Mouse (Mus musculus): ENCODE measurements around the gene Cltrn. TPM values are rescaled to one million over a fixed set of nuclear protein-coding genes. Genes with fewer than 3 reads are reported as not detected.
A peak's percentile ranks its signal among the peaks of the same experiment; 100 is the strongest.

Gene Cltrn
- polyA plus RNA-seq (2016; fragmentation: Nextera tagmentation; extraction: Ambion mirVana), result 0.26 and 0.31 TPM in 2 replicates

GRCm38 (mm10) chrX:164088582-164088981 is at the start of gene Cltrn:
Cltrn (plus strand) TSS chrX:164088830.
- Histone ChIP-seq H3K27ac (no peak within 1 kb of the TSS), H3K27me3 (ENCODE audit: low read depth, poor library complexity, severe bottlenecking) (peaks cover 93% of the 10 kb centered on the region), H3K9me3 (replicated peaks) (no peaks in the 10 kb centered on the region), H3K4me3 (no peak within 1 kb of the TSS), H3K36me3 (no peaks in the 10 kb centered on the region), H3K4me1 (no peaks in the 10 kb centered on the region)
- DNase-seq (ENCODE audit: low spot score), result no peak
- 81% methylated on average over 4 of the region's 4 CpGs for WGBS

GRCm38 (mm10) chrX:164038882-164039281 is 49.7 kb upstream of the Cltrn start:
- Histone ChIP-seq H3K27me3 (ENCODE audit: low read depth, poor library complexity, severe bottlenecking) (peaks cover 76% of the 10 kb centered on the region), H3K9me3 (replicated peaks) (no peaks in the 10 kb centered on the region), H3K36me3 (no peaks in the 10 kb centered on the region), H3K4me1 (no peaks in the 10 kb centered on the region), H3K4me3 (no peak overlapping the region), H3K27ac (no peak overlapping the region)
- no peak for DNase-seq (ENCODE audit: low spot score)
- WGBS, result 62% methylated on average over 2 of the region's 2 CpGs

GRCm38 (mm10) chrX:164042069-164042468 is 46.6 kb upstream of the Cltrn start:
- Histone ChIP-seq H3K4me1 (no peaks in the 10 kb centered on the region), H3K36me3 (no peaks in the 10 kb centered on the region), H3K4me3 (no peak overlapping the region), H3K27me3 (ENCODE audit: low read depth, poor library complexity, severe bottlenecking) (peaks cover 81% of the 10 kb centered on the region), H3K9me3 (replicated peaks) (no peaks in the 10 kb centered on the region), H3K27ac (no peak overlapping the region)
- 75% methylated on average over 13 of the region's 13 CpGs for WGBS
- DNase-seq (ENCODE audit: low spot score), result no peak

- Histone ChIP-seq H3K4me1 (no peaks in the 10 kb centered on the region), H3K27me3 (ENCODE audit: low read depth, poor library complexity, severe bottlenecking) (peaks cover 59% of the 10 kb centered on the region), H3K4me3 (no peak overlapping the region), H3K9me3 (replicated peaks) (no peaks in the 10 kb centered on the region), H3K27ac (no peak overlapping the region), H3K36me3 (no peaks in the 10 kb centered on the region)
- WGBS, result 83% methylated on average over 2 of the region's 2 CpGs
- no peak for DNase-seq (ENCODE audit: low spot score)
Measured at GRCm38 (mm10) chrX:164046736-164047135, 41.9 kb upstream of the Cltrn start.

DNA sequence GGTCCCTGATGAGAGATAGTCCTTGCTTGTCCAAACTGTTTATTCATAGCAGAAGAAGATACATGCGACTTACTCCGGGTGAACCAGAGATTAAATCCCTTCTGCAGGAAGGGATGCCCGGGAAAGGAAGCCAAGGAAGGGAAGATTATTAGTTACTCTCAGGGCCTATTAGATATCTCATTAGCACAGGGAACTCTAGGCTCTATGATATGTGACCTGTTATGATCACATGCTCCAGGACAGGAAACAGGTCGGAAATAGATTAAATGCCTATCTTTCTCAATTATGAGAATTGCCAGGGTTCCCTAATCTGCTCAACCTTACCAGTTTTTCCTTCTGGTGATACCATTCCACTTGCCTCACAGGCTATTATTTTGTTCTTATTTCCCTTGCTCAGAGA is 32.9 kb upstream of the Cltrn start:
- H3K4me1 ChIP-seq, result no peaks in the 10 kb centered on the region
- peaks cover 68% of the 10 kb centered on the region for H3K27me3 ChIP-seq (ENCODE audit: low read depth, poor library complexity, severe bottlenecking)
- no peaks in the 10 kb centered on the region for H3K9me3 ChIP-seq (replicated peaks)
- H3K27ac ChIP-seq, result no peak overlapping the region
- no peaks in the 10 kb centered on the region for H3K36me3 ChIP-seq
- DNase-seq (ENCODE audit: low spot score), result no peak
- no peak overlapping the region for H3K4me3 ChIP-seq
- WGBS, result 90% methylated on average over 4 of the region's 4 CpGs

DNA sequence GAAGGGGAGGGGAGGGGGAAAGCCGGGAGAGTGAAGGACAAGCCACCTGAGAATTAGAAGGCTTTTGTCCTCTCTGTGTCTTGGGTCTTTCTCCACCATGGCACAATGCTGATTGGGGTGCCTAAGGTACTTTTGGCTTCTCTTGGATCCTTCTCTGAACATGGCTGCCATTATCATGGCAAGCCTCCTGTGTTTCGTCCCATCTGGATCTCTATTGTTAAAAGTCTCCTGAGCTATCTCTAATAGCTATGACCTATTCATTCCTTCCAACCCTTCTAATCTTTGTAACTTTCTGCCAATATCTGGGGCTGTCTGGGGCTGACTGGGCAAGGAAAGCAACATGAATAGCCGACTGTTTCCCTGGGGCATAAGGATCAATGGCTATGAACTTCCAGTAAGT is 30.1 kb upstream of the Cltrn start:
- 81% methylated on average over 3 of the region's 3 CpGs for WGBS

DNA sequence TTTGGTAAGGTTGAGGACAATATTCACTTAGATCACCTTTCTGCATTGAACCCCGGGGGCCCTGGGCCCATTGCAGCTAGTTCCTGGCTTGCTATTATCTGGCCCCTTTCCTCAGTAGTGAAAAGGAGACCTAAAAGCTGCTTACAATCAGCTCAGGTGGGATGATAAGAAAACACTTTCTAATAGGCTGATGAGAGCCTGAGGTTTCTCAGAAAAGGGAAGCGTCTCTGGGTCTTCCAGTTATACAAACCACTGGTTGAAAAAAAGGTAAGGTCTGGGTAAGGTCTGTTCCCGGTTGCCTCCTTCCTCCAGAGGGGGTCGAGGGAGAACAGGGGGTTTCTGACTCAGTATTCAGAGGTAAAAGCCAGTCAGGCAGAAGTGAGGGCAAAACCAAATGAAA is 29.6 kb upstream of the Cltrn start:
- H3K4me1 ChIP-seq, result no peaks in the 10 kb centered on the region
- no peak for DNase-seq (ENCODE audit: low spot score)
- H3K27ac ChIP-seq, result no peak overlapping the region
- WGBS, result 75% methylated on average over 4 of the region's 4 CpGs
- no peak overlapping the region for H3K4me3 ChIP-seq
- H3K36me3 ChIP-seq, result no peaks in the 10 kb centered on the region
- no peaks in the 10 kb centered on the region for H3K9me3 ChIP-seq (replicated peaks)
- H3K27me3 ChIP-seq (ENCODE audit: low read depth, poor library complexity, severe bottlenecking), result peaks cover 95% of the 10 kb centered on the region

More for the DNA sequence above, 30.1 kb upstream of the Cltrn start:
- H3K4me3 ChIP-seq, result no peak overlapping the region
- no peak for DNase-seq (ENCODE audit: low spot score)
- peaks cover 94% of the 10 kb centered on the region for H3K27me3 ChIP-seq (ENCODE audit: low read depth, poor library complexity, severe bottlenecking)
- H3K36me3 ChIP-seq, result no peaks in the 10 kb centered on the region
- H3K9me3 ChIP-seq (replicated peaks), result no peaks in the 10 kb centered on the region
- H3K27ac ChIP-seq, result no peak overlapping the region
- no peaks in the 10 kb centered on the region for H3K4me1 ChIP-seq

GRCm38 (mm10) chrX:164066185-164066584 is 22.4 kb upstream of the Cltrn start:
- Histone ChIP-seq H3K36me3 (peaks cover 3% of the 10 kb centered on the region), H3K27me3 (ENCODE audit: low read depth, poor library complexity, severe bottlenecking) (peaks cover 65% of the 10 kb centered on the region), H3K4me1 (no peaks in the 10 kb centered on the region), H3K4me3 (no peak overlapping the region), H3K9me3 (replicated peaks) (no peaks in the 10 kb centered on the region), H3K27ac (no peak overlapping the region)
- peak; percentile 77 for DNase-seq (ENCODE audit: low spot score)
- 7% methylated on average over 2 of the region's 2 CpGs for WGBS

DNA sequence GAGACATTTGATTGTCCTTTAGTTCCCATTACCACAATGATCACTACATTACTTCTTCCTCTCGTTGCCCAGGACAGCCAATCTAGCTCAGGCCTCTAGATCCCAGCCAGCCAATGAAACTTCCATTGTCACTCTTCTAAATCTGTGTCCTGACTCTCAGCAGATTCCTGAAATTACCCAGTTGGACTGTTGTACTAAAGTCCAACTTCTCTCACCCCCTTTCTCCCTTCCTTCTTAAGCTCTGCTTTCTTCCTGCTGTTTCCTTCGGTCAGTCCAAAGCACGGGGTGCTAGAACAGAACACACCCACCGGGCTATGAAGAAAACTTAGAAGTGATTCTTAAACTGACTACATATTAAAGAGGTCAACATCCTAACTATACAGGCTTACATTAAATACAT is 19.7 kb upstream of the Cltrn start:
- Histone ChIP-seq H3K27ac (no peak overlapping the region), H3K4me3 (no peak overlapping the region), H3K36me3 (peaks cover 28% of the 10 kb centered on the region), H3K9me3 (replicated peaks) (no peaks in the 10 kb centered on the region), H3K4me1 (no peaks in the 10 kb centered on the region), H3K27me3 (ENCODE audit: low read depth, poor library complexity, severe bottlenecking) (peaks cover 60% of the 10 kb centered on the region)
- no peak for DNase-seq (ENCODE audit: low spot score)
- WGBS, result 94% methylated on average over 4 of the region's 4 CpGs

GRCm38 (mm10) chrX:164076040-164076775 is 12.4 kb upstream of the Cltrn start, which contains the start of gene Siah1b:
Siah1b (minus strand) TSS chrX:164076493.
- Histone ChIP-seq H3K36me3 (peaks cover 31% of the 10 kb centered on the region), H3K27ac (peak within 1 kb of the TSS; percentile 95), H3K9me3 (replicated peaks) (no peaks in the 10 kb centered on the region), H3K4me3 (peak within 1 kb of the TSS; percentile 66), H3K27me3 (ENCODE audit: low read depth, poor library complexity, severe bottlenecking) (peaks cover 83% of the 10 kb centered on the region), H3K4me1 (no peaks in the 10 kb centered on the region)
- WGBS, result 14% methylated on average over 54 of the region's 54 CpGs
- DNase-seq (ENCODE audit: low spot score), result peak; percentile 87

DNA sequence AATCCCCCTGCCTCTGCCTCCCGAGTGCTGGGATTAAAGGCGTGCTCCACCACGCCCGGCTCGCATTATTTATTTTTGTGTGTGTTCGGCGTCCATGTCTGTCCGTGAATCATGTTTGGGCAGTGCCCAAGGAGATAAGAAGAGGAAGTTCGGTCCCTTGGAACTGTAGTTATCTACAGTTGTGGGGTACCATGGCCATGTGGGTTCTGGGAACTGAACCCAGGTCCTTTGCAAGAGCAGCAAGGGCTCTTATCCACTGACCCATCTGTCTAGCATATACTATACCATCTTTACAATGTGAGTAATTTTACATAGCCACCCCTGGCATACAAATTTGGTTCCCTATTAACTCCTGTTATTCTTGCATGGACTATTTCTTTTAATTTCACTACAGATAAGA is 6.6 kb upstream of the Cltrn start:
- Histone ChIP-seq H3K4me1 (no peaks in the 10 kb centered on the region), H3K27ac (no peak overlapping the region), H3K4me3 (no peak overlapping the region), H3K27me3 (ENCODE audit: low read depth, poor library complexity, severe bottlenecking) (peaks cover 71% of the 10 kb centered on the region), H3K36me3 (no peaks in the 10 kb centered on the region), H3K9me3 (replicated peaks) (no peaks in the 10 kb centered on the region)
- WGBS, result 91% methylated on average over 9 of the region's 9 CpGs
- no peak for DNase-seq (ENCODE audit: low spot score)

GRCm38 (mm10) chrX:164089916-164090315 is 1.3 kb downstream of the Cltrn start:
- H3K9me3 ChIP-seq (replicated peaks), result no peaks in the 10 kb centered on the region
- no peaks in the 10 kb centered on the region for H3K4me1 ChIP-seq
- no peak overlapping the region for H3K27ac ChIP-seq
- DNase-seq (ENCODE audit: low spot score), result no peak
- 86% methylated on average over 11 of the region's 11 CpGs for WGBS
- no peaks in the 10 kb centered on the region for H3K36me3 ChIP-seq
- H3K4me3 ChIP-seq, result no peak overlapping the region
- H3K27me3 ChIP-seq (ENCODE audit: low read depth, poor library complexity, severe bottlenecking), result peaks cover 95% of the 10 kb centered on the region

GRCm38 (mm10) chrX:164092300-164093169 is 3.9 kb downstream of the Cltrn start:
- WGBS, result 46% methylated on average over 7 of the region's 7 CpGs
- Histone ChIP-seq H3K4me1 (no peaks in the 10 kb centered on the region), H3K27ac (no peak overlapping the region), H3K4me3 (no peak overlapping the region), H3K9me3 (replicated peaks) (no peaks in the 10 kb centered on the region), H3K36me3 (no peaks in the 10 kb centered on the region), H3K27me3 (ENCODE audit: low read depth, poor library complexity, severe bottlenecking) (peaks cover 90% of the 10 kb centered on the region)
- DNase-seq (ENCODE audit: low spot score), result no peak

Data from limb, embryonic 10.5 days (tissue).